ENCODE assay signal across 26 mouse cellular contexts in the genomic region with DNA sequence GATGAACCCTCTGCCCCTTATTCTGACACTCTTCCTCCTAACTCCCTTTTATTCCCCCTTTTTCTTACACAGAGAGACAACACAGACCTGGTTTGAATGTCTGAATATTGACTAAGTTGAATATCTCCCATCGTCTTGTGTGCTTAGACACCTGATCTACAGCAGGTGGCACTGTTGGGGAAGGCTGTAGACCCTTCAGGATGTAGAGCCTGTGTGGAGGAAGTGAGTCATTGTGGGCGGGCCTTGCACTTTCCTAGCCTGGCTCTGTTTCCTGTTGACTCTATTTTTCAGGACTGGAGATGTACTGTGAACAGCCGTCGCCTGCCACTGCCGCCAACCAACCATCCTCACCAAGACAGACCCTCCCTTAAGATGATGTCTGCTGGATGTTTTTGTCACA.
A peak's percentile ranks its signal among the peaks of the same experiment; 100 is the strongest.
DNase-seq lines count a peak whose midpoint lies in the region; ATAC-seq and TF ChIP-seq lines count a peak whose summit lies in the region.
"Had no signal": no experiment of that assay in that cellular context is flagged by ENCODE, and none has a peak within 500 bp of the region (broad histone marks: within the 10 kb centered on the region; RNA-seq: fewer than 3 reads in every experiment).

No protein-coding gene starts in this region.

- H3K4me3 ChIP-seq in lung, postnatal 0 days (ENCODE audit: low read depth, low read length) = no peak overlapping the region
- H3K4me3 ChIP-seq: erythroblast, embryonic 14.5 days; forebrain, embryonic 12.5 days; intestine, embryonic 15.5 days; limb, embryonic 13.5 days; liver, embryonic 12.5 days; megakaryocyte, embryonic 14.5 days; midbrain, embryonic 12.5 days; stomach, embryonic 15.5 days had no signal

- WGBS in lung, postnatal 0 days = 77% methylated on average over 5 of the region's 5 CpGs

- no peaks in the 10 kb centered on the region for H3K27me3 ChIP-seq in lung, postnatal 0 days (replicated peaks; ENCODE audit: insufficient read depth, low read length)
- H3K27me3 ChIP-seq: forebrain, embryonic 12.5 days; intestine, embryonic 15.5 days; liver, embryonic 12.5 days; stomach, embryonic 15.5 days had no signal

- peak; percentile 33; the same call in 1 of the 2 replicates for TF ChIP-seq CTCF in lung, postnatal 0 days (IDR thresholded peaks at IDR 0.05)

- H3K27ac ChIP-seq in lung, postnatal 0 days (ENCODE audit: low read length) = no peak overlapping the region
- H3K27ac ChIP-seq: forebrain, embryonic 12.5 days; intestine, embryonic 15.5 days; limb, embryonic 13.5 days; liver, embryonic 12.5 days; midbrain, embryonic 12.5 days; stomach, embryonic 15.5 days had no signal

- H3K9ac ChIP-seq in lung, postnatal 0 days (replicated peaks; ENCODE audit: low read depth) = no peak overlapping the region
- H3K9ac ChIP-seq: forebrain, embryonic 12.5 days; forebrain, postnatal 0 days; intestine, embryonic 15.5 days; limb, embryonic 13.5 days; liver, embryonic 12.5 days; liver, postnatal 0 days; midbrain, embryonic 12.5 days; stomach, embryonic 15.5 days had no signal

- no peaks in the 10 kb centered on the region for H3K4me1 ChIP-seq in lung, postnatal 0 days (ENCODE audit: insufficient read depth, low read depth, low read length)
- H3K4me1 ChIP-seq: forebrain, embryonic 12.5 days; liver, embryonic 12.5 days; megakaryocyte, embryonic 14.5 days; stomach, embryonic 15.5 days had no signal

- TF ChIP-seq EP300 in lung, postnatal 0 days (IDR thresholded peaks at IDR 0.05) = no peak

- peak; percentile 53; the same call in 1 of the 2 replicates for ATAC-seq in lung, postnatal 0 days
- ATAC-seq in erythroid progenitor cell, adult 5-6 weeks (replicated peaks; ENCODE audit: low FRiP score, poor library complexity, severe bottlenecking) = no peak
- ATAC-seq: forebrain, postnatal 0 days; hindbrain, embryonic 16.5 days; intestine, embryonic 15.5 days; liver, embryonic 12.5 days; liver, postnatal 0 days had no signal

- no peak overlapping the region for H3K4me2 ChIP-seq in lung, postnatal 0 days (replicated peaks; ENCODE audit: low read depth, low read length)
- H3K4me2 ChIP-seq: forebrain, embryonic 12.5 days; intestine, embryonic 15.5 days; limb, embryonic 13.5 days; liver, embryonic 12.5 days; midbrain, embryonic 12.5 days; stomach, embryonic 15.5 days had no signal

- H3K9me3 ChIP-seq in lung, postnatal 0 days (ENCODE audit: low read length) = no peaks in the 10 kb centered on the region
- H3K9me3 ChIP-seq: forebrain, embryonic 12.5 days; intestine, embryonic 15.5 days; liver, embryonic 12.5 days; midbrain, embryonic 12.5 days; stomach, embryonic 15.5 days had no signal

- DNase-seq in embryo, embryonic 10.5 days (ENCODE audit: low spot score) = peak; percentile 37
- no peak for DNase-seq in embryo, embryonic 10 days (ENCODE audit: low spot score)
- DNase-seq in lung, postnatal 0 days (ENCODE audit: low spot score) = peak; percentile 45
- no peak for DNase-seq in lung, postnatal 4 days
- peak; percentile 34 for DNase-seq in NIH3T3 (ENCODE audit: low read depth)
- DNase-seq in gastrocnemius, postnatal 10 days = no peak
- DNase-seq: adrenal gland, postnatal 14 days; cerebellum, adult 11 months; cerebellum, adult 9-10 months; forebrain, postnatal 0 days; heart, postnatal 14 days; kidney, adult 9 months; kidney, postnatal 14 days; liver, postnatal 0 days; lung, postnatal 36 days; thymus, postnatal 14 days had no signal

- no peaks in the 10 kb centered on the region for H3K36me3 ChIP-seq in lung, postnatal 0 days (ENCODE audit: insufficient read depth, low read length)
- H3K36me3 ChIP-seq: forebrain, embryonic 12.5 days; intestine, embryonic 15.5 days; limb, embryonic 13.5 days; liver, embryonic 12.5 days; midbrain, embryonic 12.5 days; stomach, embryonic 15.5 days had no signal

Comparison
In these comparisons a context has a peak if more than half of its experiments do, and no peak if none do; other contexts are left out.
1. DNase-seq: peak in embryo, embryonic 10.5 days (single experiment), lung, postnatal 0 days (single experiment) and NIH3T3 (single experiment); none in embryo, embryonic 10 days (single experiment), lung, postnatal 4 days (0 of 2) and gastrocnemius, postnatal 10 days (single experiment).